Mouse (Mus musculus) midbrain, postnatal 0 days (tissue): Measurements from ENCODE around the gene Slc4a7. TPM values are rescaled to one million over a fixed set of nuclear protein-coding genes. Genes with fewer than 3 reads are reported as not detected.

ENCODE experiments used
- ATAC-seq: fragments of 200-750 bp; cut with Nextera tagmentation; 2 replicates; pipeline ENCODE4 v1.8.0; 2017; ENCODE audit warnings: moderate number of reproducible peaks, mild to moderate bottlenecking, moderate TSS enrichment, moderate library complexity; ENCODE audit not compliant: low FRiP score
- DNase-seq: peaks from one replicate; pipeline ENCODE4 v3.0.0-alpha.2; 2015; ENCODE audit warnings: low spot score
- H3K27ac ChIP-seq: fragments of 300-500 bp; sonication (generic); 2 replicates; pipeline ENCODE4 v1.5.1; 2014; ENCODE audit warnings: low read depth, mild to moderate bottlenecking, low read length, mixed read lengths
- H3K27me3 ChIP-seq: fragments of 300-500 bp; sonication (generic); 2 replicates; pipeline ENCODE4 v1.6.1; 2014; ENCODE audit warnings: low read length, control low read depth, mixed read lengths; ENCODE audit not compliant: insufficient read depth
- H3K36me3 ChIP-seq: fragments of 300-500 bp; sonication (generic); 2 replicates; pipeline ENCODE4 v1.6.1; 2014; ENCODE audit warnings: low read length, control low read depth, mixed read lengths; ENCODE audit not compliant: insufficient read depth
- H3K4me1 ChIP-seq: fragments of 300-500 bp; sonication (generic); 2 replicates; pipeline ENCODE4 v1.6.1; 2014; ENCODE audit warnings: mild to moderate bottlenecking, control low read depth, antibody characterized with exemption, low read length, mixed read lengths; ENCODE audit not compliant: insufficient read depth
- H3K4me2 ChIP-seq: fragments of 300-500 bp; sonication (generic); 2 replicates; pipeline ENCODE4 v1.6.1; 2014; ENCODE audit warnings: low read depth, mild to moderate bottlenecking, low read length, mixed read lengths; ENCODE audit not compliant: poor library complexity, severe bottlenecking
- H3K4me3 ChIP-seq: fragments of 300-500 bp; sonication (generic); 2 replicates; pipeline ENCODE4 v1.5.1; 2014; ENCODE audit warnings: low read depth, mild to moderate bottlenecking, low read length, moderate library complexity
- H3K9ac ChIP-seq: fragments of 300-500 bp; sonication (generic); replicated peaks from 2 replicates; pipeline ENCODE4 v1.6.1; 2014; ENCODE audit warnings: mild to moderate bottlenecking, low read length, moderate library complexity, mixed read lengths; ENCODE audit not compliant: poor library complexity, severe bottlenecking
- H3K9me3 ChIP-seq: fragments of 300-500 bp; sonication (generic); 2 replicates; pipeline ENCODE4 v1.6.1; 2016; ENCODE audit warnings: low read length, control low read depth
- CTCF ChIP-seq: IDR thresholded peaks from 2 replicates; pipeline ENCODE4 v1.5.1; 2016; ENCODE audit warnings: antibody characterized with exemption, mild to moderate bottlenecking
- WGBS: fragments of 180-500 bp; shearing (Covaris S2); extraction: QIAGEN DNeasy Blood & Tissue Kit; methylation state at CpG from one replicate; pipeline ENCODE4 v1.1.7; 2014; 5-methylcytosine and 5-hydroxymethylcytosine counted together
- polyA plus RNA-seq: library from polyadenylated mRNA; unstranded; fragments of >200 nt; fragmentation: Nextera tagmentation; extraction: Ambion mirVana; gene quantifications from 2 replicates; pipeline ENCODE4 v1.2.1, GENCODE M21; 2015
- total RNA-seq: library from RNA; depleted of rRNA; stranded (reverse); fragments of >200 nt; gene quantifications from 2 replicates; pipeline ENCODE4 v1.2.3, GENCODE M21; 2014

Slc4a7 gene
- total and polyA plus RNA-seq, 2 experiments from 2014 or later, result 20.7 to 48.0 TPM

- H3K9ac ChIP-seq, result 0 out of 2 replicates have a peak overlapping the region, but pooled peaks have one; percentile 24
- H3K4me3 ChIP-seq, result peak overlapping the region; percentile 29
- H3K9me3 ChIP-seq, result no peaks in the 10 kb centered on the region
- 13% methylated on average over 10 of the region's 10 CpGs for WGBS
- no peaks in the 10 kb centered on the region for H3K4me1 ChIP-seq
- 0 out of 2 replicates have a peak overlapping the region, but pooled peaks have one; percentile 32 for H3K27ac ChIP-seq
- H3K36me3 ChIP-seq, result 0 out of 2 replicates have a peak, but pooled peaks cover 3% of the 10 kb centered on the region
- no peaks in the 10 kb centered on the region for H3K27me3 ChIP-seq
- peak; percentile 72 for DNase-seq
- peak overlapping the region; percentile 39 for H3K4me2 ChIP-seq
- peak; percentile 97 for ATAC-seq
- TF ChIP-seq CTCF, result no peak
Observed at GRCm38 (mm10) chr14:14803921-14804517, 101.9 kb downstream of the Slc4a7 start.

- no peaks in the 10 kb centered on the region for H3K4me1 ChIP-seq
- no peaks in the 10 kb centered on the region for H3K9me3 ChIP-seq
- H3K36me3 ChIP-seq, result 0 out of 2 replicates have a peak, but pooled peaks cover 3% of the 10 kb centered on the region
- no peak overlapping the region for H3K27ac ChIP-seq
- H3K4me2 ChIP-seq, result peak overlapping the region; percentile 39
- ATAC-seq, result peak; percentile 44
- no peaks in the 10 kb centered on the region for H3K27me3 ChIP-seq
- DNase-seq, result no peak
- 0 out of 2 replicates have a peak overlapping the region, but pooled peaks have one; percentile 24 for H3K9ac ChIP-seq
- no peak for TF ChIP-seq CTCF
- H3K4me3 ChIP-seq, result peak overlapping the region; percentile 29; the same call in 1 of the 2 replicates
- WGBS, result 76% methylated on average over 5 of the region's 5 CpGs
Observed at GRCm38 (mm10) chr14:14804518-14805212, 102.6 kb downstream of the Slc4a7 start.

- H3K4me2 ChIP-seq, result no peak overlapping the region
- DNase-seq (peak; percentile 46), ATAC-seq (peak; percentile 62)
- no peak for TF ChIP-seq CTCF
- WGBS, result 68% methylated on average over 12 of the region's 12 CpGs
- H3K4me1 ChIP-seq, result no peaks in the 10 kb centered on the region
- H3K9ac ChIP-seq, result no peak overlapping the region
- 0 out of 2 replicates have a peak overlapping the region, but pooled peaks have one; percentile 18 for H3K27ac ChIP-seq
- no peaks in the 10 kb centered on the region for H3K36me3 ChIP-seq
- H3K9me3 ChIP-seq, result no peaks in the 10 kb centered on the region
- no peaks in the 10 kb centered on the region for H3K27me3 ChIP-seq
- no peak overlapping the region for H3K4me3 ChIP-seq
Observed at GRCm38 (mm10) chr14:14832520-14833240, 130.6 kb downstream of the Slc4a7 start.

- H3K4me2 ChIP-seq, result no peak overlapping the region
- no peaks in the 10 kb centered on the region for H3K4me1 ChIP-seq
- TF ChIP-seq CTCF, result no peak
- H3K9me3 ChIP-seq, result no peaks in the 10 kb centered on the region
- no peaks in the 10 kb centered on the region for H3K36me3 ChIP-seq
- DNase-seq (no peak), ATAC-seq (no peak)
- H3K9ac ChIP-seq, result no peak overlapping the region
- no peak overlapping the region for H3K27ac ChIP-seq
- no peak overlapping the region for H3K4me3 ChIP-seq
- WGBS, result 87% methylated on average over 1 of the region's 1 CpGs
- no peaks in the 10 kb centered on the region for H3K27me3 ChIP-seq
Observed at GRCm38 (mm10) chr14:14833498-14833897, 131.4 kb downstream of the Slc4a7 start.

GRCm38 (mm10) chr14:14834266-14834665 is 132.2 kb downstream of the Slc4a7 start:
- Histone ChIP-seq H3K9me3 (no peaks in the 10 kb centered on the region), H3K27me3 (no peaks in the 10 kb centered on the region), H3K27ac (no peak overlapping the region), H3K4me1 (no peaks in the 10 kb centered on the region), H3K4me2 (no peak overlapping the region), H3K4me3 (no peak overlapping the region), H3K9ac (no peak overlapping the region), H3K36me3 (no peaks in the 10 kb centered on the region)
- no peak for TF ChIP-seq CTCF
- ATAC-seq (no peak), DNase-seq (no peak)
- 83% methylated on average over 2 of the region's 2 CpGs for WGBS
